Mouse (Mus musculus) T-helper 17 cell (primary cell): ENCODE measurements around the gene Clpx.

ENCODE experiments used
- in situ Hi-C, 2 experiments: fragments of 300-600 bp; cut with MboI, MseI; formaldehyde crosslinking; loops; 1 replicate in 1 of 2; 2 replicates in 1 of 2; pipeline ENCODE4 v1.15.1; 2025; ENCODE audit warnings: high pct_unique_total_duplicates in 2 of 2

The Clpx gene

GRCm38 (mm10) chr9:65293973-65294715 is at the start of gene Clpx:
Gene Clpx, plus strand, starts transcription at chr9:65294260.
- in situ Hi-C loops: no loop called here

- in situ Hi-C loops: no loop called here
Measured at GRCm38 (mm10) chr9:65247502-65248376, 46.3 kb upstream of the Clpx start.

DNA sequence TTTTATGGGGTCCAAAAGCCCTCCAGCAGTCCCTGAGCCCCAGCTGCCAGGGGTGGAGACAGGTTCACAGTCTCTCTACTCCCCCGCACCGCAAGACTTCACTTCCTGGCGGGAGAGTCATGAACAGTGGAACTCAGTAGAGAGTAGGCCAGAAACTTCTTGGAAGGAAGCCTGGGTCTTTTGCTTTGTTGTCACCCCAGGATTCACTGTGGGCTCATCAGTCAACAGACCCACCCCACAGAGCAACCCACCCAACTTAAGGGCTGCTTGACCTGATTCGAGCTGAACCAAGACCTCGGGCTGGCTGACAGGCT is 45.7 kb upstream of the Clpx start:
- in situ Hi-C loops: no loop called here

GRCm38 (mm10) chr9:65252026-65252425 is 42.0 kb upstream of the Clpx start:
- in situ Hi-C loops: no loop called here

GRCm38 (mm10) chr9:65255906-65256600 is 38.0 kb upstream of the Clpx start:
- in situ Hi-C loops: no loop called here

GRCm38 (mm10) chr9:65257218-65257910 is 36.7 kb upstream of the Clpx start:
- in situ Hi-C loops: no loop called here

DNA sequence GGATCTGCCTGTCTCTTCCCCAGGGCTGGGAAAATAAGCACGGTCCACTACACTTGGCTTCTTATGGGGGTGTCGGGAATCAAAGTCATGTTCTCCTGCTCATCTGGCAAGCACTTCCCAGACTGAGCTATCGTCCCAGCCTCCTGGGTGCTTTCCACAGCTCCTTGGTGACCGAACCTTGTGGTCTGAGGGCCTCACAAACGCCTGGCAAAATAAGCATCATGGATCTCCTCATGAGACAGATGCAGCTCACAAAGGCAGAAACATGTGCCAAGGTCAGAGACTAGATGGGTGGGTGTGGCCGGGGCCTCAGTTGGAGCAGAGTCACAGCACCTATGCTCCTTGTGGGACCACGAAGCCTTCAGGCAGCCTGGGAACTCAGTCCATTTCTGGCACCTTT is 34.7 kb upstream of the Clpx start:
- in situ Hi-C loops: no loop called here

DNA sequence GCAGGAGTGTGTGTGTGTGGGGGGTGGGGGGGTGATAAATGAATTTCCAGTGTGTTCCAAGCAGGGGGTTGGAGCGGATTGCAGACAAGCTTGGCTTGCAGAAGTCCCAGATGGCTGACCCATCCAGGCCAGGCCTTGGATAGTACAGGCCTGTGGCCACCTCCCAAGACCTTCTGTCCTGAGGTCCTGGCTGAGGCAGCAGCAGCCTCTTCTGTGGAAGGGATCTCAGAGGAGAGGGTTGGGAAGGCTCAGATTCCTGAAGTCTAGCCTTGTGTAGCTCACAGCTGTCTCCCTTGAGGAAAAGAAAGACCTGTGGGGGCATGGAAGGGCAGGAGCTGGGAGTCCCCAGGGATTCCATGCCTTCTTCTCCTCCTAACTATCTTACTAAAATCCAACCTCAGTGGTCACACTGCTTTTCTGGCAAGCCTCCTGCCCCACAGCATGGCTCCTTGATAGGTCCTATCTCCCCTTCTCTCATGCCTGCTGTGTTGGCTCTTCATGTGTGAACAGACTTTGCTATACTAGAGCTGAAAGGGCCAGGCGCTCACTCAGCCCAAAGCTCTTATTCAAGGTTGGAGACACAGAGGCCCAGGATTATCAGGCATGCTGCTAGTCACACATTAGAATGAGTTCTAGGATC is 32.3 kb upstream of the Clpx start:
- in situ Hi-C loops: no loop called here

- in situ Hi-C loops: no loop called here
Measured at GRCm38 (mm10) chr9:65262641-65263120, 31.4 kb upstream of the Clpx start.

- in situ Hi-C loops: no loop called here
Measured at GRCm38 (mm10) chr9:65264959-65265358, 29.1 kb upstream of the Clpx start, which contains the start of gene Cilp. Gene Cilp, plus strand, starts transcription at chr9:65265180.

DNA sequence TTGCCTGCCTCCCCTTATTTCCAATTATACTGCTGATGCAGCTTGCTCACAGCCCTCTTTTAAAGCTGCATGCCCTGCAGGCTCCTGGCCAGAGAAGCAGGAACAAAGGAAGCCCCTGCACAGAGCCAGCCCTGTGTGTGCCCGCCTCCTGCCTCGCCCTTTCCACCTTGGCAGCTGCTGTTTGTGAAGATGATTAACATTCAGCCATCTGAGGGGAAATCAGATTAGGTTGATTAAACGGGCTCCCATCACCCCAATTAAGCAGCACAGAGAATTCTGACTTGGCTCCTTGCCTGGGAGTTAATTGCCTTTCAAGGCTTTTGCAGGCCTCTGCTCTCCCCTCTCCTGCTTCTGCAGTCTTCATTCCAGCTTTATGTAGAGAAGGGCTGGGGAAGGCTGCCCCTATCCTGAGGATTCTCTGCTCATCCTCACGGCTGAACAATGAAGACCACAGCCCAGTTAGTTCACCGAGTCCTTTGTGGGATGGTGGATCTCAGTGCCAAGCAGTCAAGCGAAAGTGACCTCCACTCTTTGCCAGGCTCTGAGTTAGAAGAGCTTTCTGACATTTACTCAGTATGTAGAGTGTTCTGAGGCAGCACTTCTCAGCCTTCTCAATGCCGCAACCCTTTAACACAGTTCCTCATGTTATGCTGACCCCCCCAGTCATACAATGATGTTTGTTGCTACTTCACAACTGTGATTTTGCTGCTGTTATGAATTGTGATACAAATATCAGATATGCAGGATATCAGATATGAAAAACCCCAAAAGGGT is 26.1 kb upstream of the Clpx start:
- in situ Hi-C loops: no loop called here

DNA sequence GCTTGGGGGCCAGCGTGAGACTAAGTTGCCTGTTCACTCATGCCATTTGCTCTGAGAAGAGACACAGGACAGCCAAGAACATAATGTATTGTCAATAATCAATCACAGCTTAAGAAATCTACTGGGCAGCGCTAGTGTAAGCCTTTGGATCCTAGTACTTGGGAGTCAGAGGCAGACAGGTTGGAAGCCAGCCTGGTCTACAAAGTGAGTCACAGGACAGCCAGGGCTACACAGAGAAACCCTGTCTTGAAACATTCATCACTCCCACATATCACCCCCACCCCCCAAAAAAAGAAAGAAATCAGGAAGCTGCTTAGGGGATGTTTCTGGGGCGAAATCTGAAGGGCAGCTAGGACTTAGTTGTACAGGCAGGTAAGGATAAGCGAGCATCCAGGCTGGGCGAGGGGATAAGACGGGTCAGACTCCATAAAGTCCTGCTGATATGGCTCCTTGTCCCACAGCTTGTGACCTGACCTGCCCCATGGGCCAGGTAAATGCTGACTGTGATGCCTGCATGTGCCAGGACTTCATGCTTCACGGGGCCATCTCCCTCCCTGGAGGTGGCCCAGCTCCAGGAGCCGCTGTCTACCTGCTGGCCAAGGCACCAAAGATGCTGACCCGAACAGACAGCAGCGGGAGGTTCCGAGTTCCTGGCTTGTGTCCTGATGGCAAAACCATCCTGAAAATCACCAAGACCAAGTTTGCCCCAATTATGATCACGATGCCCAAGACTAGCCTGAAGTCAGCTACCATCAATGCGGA is 20.8 kb upstream of the Clpx start:
- in situ Hi-C loops: no loop called here

DNA sequence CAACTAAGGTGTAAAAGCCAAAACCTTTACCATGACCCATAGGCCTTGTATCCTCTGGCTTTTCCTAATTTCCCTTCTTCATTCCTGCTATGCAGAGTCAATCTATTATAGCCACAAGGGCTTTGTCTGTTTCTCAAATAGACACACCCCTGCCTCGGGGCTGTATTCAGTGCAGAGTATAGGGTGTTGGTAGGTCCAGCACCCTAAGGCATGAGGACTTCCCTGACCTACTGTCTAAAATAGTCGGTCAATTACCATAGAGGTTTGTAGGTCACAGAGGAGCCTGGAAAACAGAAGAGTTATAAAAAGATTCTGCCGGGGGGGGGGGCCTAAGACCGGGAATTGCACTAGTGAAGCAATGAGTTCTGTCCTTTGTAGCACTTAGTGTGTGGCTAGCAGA is 20.2 kb upstream of the Clpx start:
- in situ Hi-C loops: no loop called here

DNA sequence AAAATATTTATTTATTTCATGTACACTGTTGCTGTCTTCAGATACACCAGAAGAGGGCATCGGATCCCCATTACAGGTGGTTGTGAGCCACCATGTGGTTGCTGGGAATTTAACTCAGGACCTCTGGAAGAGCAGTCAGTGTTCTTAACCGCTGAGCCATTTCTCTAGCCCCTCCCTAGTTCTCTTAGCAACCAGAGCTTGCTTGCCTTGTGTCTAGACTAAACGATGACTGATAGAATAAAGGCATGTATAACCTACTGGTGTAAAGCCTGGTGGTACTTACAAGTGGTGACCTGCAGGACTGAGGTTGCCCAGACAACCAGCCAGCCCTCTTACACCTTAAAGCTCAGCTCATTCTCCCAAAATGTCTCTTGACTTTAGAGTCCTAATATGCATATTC is 19.2 kb upstream of the Clpx start:
- in situ Hi-C loops: loop anchor here in 1 of 2 experiments (5.0 kb wide), 1 partner anchor 48 kb away; no protein-coding TSS in a partner anchor

DNA sequence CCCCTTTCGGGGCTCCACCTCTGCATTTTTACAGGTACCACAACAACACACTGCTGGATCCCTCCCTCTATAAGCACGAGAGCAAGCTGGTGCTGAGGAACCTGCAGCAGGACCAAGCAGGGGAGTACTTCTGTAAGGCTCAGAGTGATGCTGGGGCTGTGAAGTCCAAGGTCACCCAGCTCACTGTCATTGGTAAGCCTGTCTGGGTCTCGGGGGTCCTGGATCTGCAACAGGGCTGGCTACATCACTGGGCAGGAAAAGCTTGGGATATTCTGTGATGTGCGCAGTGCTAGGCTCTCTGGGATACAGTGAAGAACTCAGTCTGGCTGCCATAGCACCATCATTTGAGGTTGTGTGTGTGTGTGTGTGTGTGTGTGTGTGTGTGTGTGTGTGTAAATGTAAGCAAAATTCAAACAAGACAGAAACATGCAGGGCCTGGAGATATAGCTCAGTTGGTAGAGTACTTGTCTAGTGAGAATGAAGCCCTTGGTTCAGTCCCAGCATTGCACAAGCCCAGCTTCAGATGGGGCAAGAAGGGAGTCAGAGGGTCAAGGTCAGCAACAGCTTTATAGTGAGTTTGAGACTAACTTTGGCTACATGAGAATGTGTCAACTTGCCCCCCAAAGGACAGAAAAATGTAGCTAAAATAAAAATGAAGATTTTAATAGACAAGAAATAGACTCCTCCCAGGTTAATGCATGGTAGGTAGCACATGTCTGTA is 18.1 kb upstream of the Clpx start:
- in situ Hi-C loops: loop anchor here in 1 of 2 experiments (5.0 kb wide), 1 partner anchor 49 kb away; no protein-coding TSS in a partner anchor

DNA sequence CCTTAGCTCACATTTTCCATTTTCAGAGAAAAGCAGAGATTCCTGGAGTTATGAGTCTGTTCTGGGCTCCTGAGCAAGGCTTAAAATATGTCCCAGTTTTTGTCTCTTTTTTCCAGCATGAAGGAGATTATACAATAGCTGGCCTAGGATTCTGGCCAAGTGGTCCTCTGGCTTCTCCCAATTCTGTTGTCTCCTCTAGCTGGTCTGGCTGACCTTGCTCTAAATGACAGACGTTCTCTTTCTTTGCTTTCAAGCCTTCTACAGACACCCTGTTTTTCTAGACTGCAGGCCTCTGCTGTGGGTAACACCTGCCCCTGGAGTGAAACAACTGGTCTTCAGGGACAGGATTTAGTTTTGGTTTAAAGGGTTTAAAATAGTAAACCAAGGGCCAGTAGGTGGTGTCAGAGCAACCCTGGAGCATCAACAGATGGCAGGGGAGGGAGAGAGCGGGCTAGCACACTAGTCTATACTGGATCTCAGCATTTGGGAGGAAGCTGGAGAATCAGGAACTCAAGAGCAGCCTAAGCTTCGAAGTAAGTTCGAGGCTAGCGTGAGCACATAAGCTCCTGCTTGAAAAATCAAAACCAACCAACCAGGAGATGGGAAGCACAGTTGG is 12.4 kb upstream of the Clpx start:
- in situ Hi-C loops: no loop called here

DNA sequence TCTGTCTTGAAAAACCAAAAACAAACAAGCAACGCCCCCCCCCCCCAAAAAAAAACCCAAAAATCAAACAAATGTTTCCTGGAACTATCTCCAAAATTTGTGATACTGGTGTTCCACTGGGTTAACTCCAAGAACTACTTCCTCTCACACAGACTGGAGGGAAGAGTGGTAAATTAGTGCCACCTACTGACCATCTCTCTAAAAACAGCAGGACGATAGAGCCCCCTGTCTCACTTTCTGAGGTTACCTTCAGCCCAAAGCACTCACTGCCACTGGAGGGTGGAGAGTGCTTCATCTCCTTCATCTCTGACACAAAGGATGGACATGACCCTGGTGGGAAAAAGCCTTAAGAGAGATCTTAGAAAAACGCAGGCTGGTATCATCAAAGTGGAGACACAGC is 10.8 kb upstream of the Clpx start:
- in situ Hi-C loops: no loop called here

GRCm38 (mm10) chr9:65288252-65288651 is 5.8 kb upstream of the Clpx start:
- in situ Hi-C loops: loop anchor here in 1 of 2 experiments (5.0 kb wide), 1 partner anchor 81 kb away; no protein-coding TSS in a partner anchor
